Mouse (Mus musculus) 3T3-L1 (cell line): ENCODE measurements around the gene Vmn1r85.

Experiments used
- DNase-seq: peaks from one replicate; pipeline ENCODE4 v3.0.0-alpha.2; 2015; ENCODE audit warnings: low read depth, low spot score

The Vmn1r85 gene

DNA sequence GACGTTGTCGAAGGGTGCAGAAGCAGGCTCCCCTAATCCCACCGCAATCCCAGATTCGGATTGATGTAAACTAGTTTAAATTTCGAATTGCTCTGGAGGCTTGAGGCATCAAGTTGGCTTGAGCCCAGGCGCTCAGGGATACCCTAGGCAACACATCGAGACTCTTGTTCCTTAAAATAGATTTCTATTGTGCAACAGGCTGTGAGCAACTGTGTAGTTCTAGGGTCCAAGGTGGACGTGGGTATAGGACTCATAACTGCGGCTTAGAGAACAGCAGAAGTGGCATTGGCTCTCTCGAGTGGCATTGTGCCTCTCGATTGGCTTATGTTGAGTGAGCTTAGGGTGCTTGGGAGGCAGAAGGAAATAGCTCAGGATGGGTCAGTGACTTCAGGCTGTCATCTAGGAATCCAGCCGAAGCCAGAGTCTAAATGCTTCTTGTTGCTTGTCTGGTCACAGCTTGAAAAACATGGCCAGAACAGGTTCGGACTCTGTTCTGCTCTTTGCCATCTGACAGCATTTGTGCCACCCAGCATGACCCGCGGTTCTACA, 56.3 kb downstream of the Vmn1r85 start:
- DNase-seq, result peak; percentile 59

DNA sequence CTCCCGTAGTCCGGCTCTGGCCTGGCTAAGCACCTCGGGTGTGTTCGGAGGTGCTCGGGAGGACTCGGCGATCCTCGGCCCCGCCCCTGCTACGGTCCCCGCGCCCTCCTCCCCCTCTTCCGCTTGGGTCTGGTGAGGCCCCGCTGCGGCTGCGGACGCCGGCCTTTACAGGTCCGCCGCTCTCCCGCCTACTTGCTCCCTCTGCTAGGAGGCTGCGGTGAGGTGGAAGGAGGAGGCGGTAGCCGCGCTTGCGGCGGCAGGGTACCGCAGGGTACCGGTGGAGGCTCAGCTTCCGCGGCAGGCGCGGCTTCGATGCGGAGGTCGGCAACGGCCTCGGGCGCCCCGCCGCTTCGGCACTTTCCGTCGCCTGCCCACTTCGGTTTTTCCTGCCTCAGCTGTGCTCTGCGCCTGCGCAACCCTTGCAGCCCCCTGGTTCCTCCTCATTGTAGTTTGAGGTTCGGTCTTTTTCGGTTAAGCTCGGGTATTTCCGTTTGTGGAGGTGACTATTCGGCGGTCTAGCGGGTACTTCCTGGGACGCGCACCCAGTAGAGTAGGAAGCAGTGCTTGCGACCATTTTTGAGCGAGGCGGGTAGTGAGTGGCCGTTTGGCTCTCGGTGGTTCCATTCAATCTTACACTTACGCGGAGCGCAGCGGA, 56.9 kb downstream of the Vmn1r85 start, which contains the start of gene Ube2m:
Gene Ube2m (minus strand): TSS at position 375 of the 655 bp plus-strand sequence.
- DNase-seq, result peak; percentile 90

DNA sequence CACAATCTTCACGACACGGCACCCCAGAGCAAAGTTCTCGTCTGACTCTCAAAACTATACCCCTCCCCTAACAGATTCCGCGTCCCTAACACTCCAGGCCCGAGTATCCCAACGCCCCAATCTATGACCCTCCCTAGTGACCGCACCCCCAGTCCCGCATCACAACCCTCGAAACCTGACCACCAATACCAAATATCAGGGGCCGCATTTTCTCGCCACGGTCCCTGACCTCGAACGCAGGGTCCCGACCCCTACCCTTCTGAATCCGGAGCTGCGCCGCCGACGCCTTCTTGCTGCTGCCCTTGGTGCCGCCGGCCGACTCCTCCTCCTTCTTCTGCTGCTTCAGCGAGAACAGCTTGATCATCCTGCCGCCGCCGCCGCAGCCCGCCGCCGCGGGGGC, 57.6 kb downstream of the Vmn1r85 start:
- peak; percentile 35 for DNase-seq

DNA sequence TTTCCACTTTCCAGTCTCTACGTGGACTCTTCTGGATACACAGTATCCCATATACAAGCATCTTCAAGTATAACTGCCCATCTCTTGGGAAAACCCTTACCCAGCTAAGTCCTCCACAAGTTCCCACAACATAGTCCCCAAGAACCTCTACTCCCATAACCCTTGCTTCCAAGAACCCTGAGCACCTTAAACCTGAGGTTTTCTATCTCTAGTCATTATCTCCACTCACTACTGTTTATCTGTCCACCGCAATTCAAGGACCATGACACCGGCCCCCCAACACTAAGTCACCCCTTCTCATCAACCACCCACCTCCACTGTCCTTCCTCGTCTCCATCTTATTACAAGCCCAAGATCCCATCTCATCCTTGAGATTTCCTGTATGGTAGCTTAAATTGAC, 58.2 kb downstream of the Vmn1r85 start:
- no peak for DNase-seq

GRCm38 (mm10) chr7:13035211-13035855, 59.6 kb downstream of the Vmn1r85 start:
- DNase-seq, result no peak

DNA sequence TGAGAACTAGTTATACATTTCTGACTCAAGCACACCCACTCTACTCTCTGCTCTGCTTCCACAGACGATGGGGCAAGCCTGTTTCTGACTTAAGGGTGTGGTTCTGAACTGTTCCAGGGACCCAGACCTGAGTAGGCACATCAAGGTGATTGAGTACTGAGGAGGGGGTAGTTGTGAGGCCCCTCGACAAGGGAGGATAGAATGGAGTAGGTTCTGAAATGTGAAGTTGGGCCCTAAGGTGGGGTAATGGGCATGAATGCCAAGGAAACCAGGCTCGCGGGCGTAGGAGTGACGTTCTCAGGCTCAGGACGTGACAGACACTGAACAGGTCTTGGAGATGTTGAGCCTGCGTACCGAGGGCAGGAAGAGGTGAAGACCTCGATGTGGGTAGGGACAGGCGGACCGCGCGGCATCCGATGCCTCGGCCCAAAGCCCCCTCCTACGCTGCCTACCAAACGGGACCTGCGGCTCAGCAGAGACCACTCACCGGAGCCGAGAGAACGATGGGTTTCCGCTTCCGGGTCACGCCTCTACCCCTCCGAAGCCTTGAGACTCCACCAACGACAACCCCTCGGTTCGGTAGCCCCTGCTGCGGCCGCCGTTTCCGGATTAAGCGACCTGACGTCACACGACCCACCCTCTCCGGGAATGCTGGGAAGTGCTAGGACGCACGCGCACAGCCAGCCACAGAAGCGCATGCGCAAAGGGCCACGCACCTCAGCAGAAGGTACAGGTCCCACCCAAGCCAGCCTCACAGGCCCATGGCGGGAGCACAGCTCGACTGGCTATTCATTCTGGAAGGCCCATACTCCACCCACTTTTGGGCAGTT, 60.6 kb downstream of the Vmn1r85 start, which contains the start of gene Chmp2a:
Gene Chmp2a (minus strand): TSS at position 660 of the 830 bp plus-strand sequence.
- peak; percentile 94 for DNase-seq

- DNase-seq, result no peak
These were observed 61.4 kb downstream of the Vmn1r85 start for GRCm38 (mm10) chr7:13033451-13034147.
